Mouse (Mus musculus) heart, postnatal 25 days (tissue): ENCODE measurements around the gene Wnk4. TPM values are rescaled to one million over a fixed set of nuclear protein-coding genes. Genes with fewer than 3 reads are reported as not detected.
"Not testable (repeated sequence)": the region's sequence is repeated elsewhere in the genome, so short reads cannot be mapped to it uniquely, and the experiment has no call there.

Source experiments
- DNase-seq: peaks from one replicate; pipeline ENCODE4 v3.0.0; 2022; ENCODE audit warnings: low spot score
- intact Hi-C: fragments of 180-260 bp; cut with DNase I; formaldehyde crosslinking; loops from one replicate; pipeline ENCODE4 v1.15.1; 2025
- total RNA-seq, 2 experiments: library from RNA; stranded (reverse); gene quantifications; 2 replicates each; pipeline ENCODE4 v1.2.3; 2021

The Wnk4 gene
- total RNA-seq, 2 experiments from 2014 or later, result 9.6 to 14.6 TPM

DNA sequence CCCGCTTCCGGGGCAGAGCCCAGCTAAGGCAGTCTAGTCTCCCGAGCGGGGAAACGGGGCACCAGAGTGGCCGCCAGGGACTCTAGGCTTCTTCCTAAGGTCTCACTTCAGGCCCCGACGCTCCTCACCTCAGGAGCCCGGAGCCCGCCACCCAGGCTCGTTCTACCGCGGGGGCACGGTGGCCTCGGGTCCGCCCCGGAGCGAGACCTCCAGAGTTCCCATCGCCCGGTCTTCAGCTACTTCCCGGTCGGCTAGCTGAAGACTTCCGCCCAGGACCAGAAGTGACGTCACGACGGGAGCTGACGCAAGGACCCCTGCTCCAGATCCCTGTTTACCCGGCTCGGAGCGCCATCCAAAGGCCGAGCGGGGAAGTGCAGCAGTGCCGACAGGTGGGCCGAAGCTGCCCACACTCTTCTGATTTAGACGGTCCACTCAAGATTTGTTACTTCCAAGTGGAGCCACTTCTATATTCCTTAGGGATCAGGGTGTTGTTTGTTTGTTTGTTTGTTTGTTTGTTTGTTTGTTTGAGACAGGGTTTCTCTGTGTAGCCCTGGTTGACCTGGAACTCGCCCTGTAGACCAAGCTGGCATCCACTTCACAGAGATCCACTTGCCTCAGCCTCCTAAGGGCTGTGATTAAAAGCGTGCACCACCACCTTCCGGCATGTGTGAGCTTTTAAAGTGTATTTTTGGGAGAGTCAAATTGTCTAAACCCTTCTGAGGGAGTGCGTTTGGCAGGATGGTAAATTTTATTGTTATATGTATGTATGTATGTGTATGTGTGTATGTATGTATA lies 41.8 kb downstream of the Wnk4 start, which contains the start of gene Becn1:
TSS of gene Becn1 (minus strand) at position 283 of the 795 bp plus-strand sequence.
- DNase-seq, result peak; percentile 88
- intact Hi-C loops, result loop anchor here (1.0 kb wide), 1 partner anchor 90 kb away; no protein-coding TSS in a partner anchor

DNA sequence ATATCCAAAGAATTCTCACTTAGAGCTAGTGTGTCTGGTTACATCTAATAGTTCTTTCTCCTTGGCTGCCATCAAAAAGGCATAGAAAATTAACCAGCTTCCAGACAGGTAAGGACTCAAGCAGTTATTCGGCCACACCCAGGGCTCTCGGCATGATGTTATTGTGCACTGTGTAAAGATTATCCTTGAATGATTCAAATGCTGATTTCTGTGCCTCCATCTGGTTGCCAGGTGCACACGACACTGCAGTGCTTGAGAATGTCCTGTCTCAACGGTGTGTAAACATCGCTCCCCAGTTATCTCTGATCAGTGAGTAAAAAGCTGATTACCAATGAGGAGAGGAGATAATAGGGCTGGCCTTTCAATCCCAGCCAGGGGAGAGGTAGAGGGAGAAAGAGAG lies 47.4 kb downstream of the Wnk4 start:
- intact Hi-C loops, result no loop called here
- no peak for DNase-seq

DNA sequence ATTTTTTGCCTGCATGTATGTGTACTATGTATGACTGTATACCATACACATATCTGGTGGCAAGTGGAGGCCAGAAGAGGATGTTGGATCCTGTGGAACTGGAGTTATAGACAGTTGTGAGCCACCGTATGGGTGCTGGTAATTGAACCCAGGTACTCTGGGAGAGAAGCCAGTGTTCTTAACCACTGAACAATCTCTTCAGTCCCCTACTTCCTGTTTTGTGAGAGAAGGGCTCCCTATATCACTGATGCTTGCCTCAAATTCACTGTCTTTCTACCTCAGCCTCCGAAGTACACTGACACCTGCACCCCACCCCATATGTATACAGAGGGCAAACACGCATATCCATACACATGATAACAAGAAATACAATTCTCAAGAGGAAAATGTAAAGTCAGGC lies 50.7 kb downstream of the Wnk4 start:
- intact Hi-C loops, result no loop called here
- DNase-seq, result no peak

DNA sequence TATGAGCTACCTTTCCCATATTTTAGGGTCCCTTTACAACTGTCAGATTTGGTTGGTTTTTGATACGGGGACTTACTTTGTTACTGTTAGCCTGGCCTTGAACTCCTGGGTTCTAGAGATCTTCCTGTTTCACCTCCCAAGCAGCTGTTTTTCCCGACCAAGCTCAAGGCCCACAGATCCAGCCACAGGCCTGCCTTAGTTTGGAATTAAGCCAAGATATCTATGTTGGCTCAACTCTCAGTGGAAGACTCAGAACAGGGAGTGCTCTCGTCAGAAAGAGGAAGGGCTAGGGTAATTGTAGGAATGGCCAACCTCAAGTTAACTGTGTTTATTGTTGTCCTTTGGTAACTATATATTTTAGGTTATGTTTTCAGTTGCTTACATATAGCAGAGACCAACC lies 51.8 kb downstream of the Wnk4 start:
- no peak for DNase-seq
- intact Hi-C loops, result no loop called here

DNA sequence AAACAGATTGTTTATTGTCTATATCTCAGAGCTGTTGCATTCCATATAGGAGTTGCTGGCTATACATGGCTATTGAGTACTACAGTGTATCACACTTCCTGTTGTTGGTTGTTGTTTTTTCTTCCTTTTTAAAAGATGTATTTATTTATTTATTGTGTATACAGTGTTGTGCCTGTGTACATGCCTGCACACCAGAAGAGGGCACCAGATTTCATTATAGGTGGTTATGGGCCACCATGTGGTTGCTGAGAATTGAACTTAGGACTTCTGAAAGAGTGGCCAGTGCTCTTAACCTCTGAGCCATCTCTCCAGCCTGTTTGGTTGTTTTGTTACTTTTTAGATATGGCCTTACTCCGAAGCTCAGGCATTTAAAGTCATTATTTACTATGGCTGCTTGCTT lies 54.2 kb downstream of the Wnk4 start:
- no peak for DNase-seq
- intact Hi-C loops, result no loop called here

DNA sequence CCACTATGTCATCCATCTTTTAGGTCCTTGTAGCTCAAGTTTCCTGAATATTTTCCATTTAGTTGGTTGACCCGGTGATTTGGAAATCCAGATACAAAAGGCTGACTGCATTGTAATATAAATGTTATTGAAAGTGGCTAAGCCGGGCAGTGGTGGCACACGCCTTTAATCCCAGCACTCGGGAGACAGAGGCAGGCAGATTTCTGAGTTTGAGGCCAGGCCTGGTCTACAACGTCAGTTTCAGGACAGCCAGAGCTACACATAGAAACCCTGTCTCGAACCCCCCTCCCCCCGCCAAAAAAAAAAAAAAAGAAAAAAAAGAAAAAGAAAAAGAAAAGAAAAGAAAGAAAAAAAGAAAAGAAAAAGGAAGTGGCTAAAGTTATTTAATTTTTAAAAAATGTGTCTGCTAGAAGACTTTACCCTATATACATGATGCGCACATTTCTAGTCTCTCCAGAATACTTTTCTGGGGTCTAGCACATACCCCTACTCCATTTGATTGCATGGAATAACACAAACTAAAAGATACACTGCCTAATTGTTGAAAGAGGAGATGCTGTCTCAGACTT lies 54.8 kb downstream of the Wnk4 start:
- DNase-seq, result no peak
- intact Hi-C loops, result no loop called here

DNA sequence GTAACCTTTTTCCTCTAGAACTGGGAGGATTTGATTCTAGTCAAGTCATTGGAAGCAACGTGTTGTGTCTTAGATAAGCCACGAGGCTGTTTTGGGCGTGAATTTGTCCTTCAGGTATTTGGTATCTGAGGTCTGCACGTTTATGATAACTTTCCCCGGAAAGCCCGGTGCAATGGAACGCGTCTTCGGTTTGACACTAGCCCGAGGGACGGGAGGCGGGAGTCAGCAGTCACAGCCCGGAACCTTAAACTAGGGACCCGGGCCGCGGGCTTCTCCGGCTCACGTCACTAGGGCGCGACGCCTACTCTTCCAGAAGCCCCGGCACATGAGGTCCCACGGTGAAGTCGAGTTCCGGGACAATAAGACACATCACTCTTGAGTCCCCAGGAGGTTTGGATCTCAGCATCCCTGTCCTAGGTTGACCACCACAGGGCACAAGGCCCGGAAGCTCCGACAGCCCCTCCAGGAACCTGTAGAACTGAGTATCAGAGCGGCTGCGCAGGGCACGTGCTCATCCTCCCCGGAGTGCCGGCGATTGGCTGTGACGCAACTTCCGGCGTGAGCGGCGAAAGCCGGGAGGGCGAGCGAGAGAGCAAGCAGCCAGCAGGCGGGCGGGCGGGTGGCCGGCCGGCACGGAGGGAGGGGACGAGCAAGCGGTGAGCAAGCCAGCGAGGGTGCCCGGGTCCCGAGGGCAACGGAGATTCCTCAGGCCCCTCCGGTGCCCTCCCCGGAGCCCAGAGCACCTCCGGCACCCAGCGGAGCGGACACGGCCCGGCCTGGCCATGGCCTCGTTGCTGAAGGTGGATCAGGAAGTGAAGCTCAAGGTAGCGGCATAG lies 55.5 kb downstream of the Wnk4 start, which contains the start of gene Psme3:
TSS of gene Psme3 (plus strand) at position 549 of the 836 bp plus-strand sequence.
- DNase-seq, result peak; percentile 89
- intact Hi-C loops, result no loop called here

DNA sequence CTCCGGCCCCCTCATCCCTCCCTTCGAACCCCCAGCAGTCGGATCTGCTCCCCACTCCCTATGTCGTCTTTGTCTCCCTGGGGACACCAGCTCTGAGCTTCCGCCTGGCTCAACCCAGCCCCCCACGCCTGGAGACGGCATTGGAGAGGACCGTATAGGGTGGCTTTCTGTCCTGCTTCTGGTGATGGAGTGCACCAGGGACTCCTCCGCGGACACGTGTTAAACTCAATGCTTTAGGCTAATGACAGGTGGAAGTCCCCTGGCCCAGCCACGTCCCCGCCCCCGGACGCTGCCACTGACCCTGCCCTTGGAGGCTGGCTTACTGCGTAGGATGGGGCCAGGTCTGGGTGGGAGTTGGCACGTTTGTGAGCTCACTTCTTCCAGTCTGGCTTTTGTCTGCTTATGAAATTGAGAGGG lies 56.1 kb downstream of the Wnk4 start:
- intact Hi-C loops, result no loop called here
- DNase-seq, result no peak

DNA sequence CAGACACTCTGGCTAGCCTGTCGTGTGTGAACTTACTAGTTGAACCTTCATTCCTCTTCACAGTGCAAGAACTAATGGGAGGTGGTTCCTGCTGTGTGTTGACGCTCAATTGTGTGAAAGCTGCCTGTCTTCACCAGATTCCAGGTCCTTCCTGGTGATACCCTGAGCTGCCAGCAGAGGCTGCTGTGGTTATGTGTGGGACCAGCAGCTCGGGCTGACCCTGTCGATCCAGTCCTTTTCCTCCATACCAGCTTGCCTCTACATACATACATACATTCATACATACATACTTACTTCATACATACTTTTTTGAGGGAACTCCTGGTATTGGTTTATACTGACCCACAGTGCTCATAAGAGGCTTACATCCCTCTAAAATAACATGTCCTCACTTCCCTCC lies 63.2 kb downstream of the Wnk4 start:
- no peak for DNase-seq
- intact Hi-C loops, result loop anchor here (1.0 kb wide), 1 partner anchor 72 kb away; no protein-coding TSS in a partner anchor

DNA sequence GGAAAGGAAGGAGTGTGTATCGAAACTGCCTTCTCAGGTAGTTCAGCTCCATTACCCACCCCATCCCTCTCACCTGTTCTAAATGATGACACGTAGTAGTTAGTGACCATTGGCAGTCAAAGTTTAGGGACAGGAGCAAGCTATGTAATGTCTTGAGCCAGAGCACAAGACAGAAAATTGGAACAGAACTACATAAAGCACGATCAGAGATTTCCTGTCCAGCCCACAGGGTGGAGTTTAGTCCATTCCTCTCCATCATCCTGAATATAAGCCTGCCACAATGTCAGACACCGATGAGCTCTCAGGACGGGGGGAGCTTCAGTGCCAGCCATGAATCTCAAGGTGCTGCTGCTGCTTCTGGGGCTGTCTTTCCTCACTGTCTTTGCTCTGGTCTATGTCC lies 64.4 kb downstream of the Wnk4 start, which contains the start of gene Aoc2:
TSS of gene Aoc2 (plus strand) at position 301 of the 400 bp plus-strand sequence.
- DNase-seq, result no peak
- intact Hi-C loops, result no loop called here

DNA sequence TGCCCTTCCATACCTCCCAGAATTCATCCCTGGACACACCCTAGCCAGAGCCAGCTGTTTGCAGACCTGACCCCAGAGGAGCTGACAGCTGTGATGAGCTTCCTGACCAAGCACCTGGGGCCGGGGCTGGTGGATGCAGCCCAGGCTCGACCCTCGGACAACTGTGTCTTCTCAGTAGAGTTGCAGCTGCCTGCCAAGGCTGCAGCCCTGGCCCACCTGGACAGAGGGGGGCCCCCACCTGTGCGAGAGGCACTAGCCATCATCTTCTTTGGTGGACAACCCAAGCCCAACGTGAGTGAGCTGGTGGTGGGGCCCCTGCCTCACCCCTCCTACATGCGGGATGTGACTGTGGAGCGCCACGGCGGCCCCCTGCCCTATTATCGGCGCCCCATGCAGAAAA lies 64.8 kb downstream of the Wnk4 start:
- DNase-seq, intact Hi-C loops: not testable (repeated sequence)

DNA sequence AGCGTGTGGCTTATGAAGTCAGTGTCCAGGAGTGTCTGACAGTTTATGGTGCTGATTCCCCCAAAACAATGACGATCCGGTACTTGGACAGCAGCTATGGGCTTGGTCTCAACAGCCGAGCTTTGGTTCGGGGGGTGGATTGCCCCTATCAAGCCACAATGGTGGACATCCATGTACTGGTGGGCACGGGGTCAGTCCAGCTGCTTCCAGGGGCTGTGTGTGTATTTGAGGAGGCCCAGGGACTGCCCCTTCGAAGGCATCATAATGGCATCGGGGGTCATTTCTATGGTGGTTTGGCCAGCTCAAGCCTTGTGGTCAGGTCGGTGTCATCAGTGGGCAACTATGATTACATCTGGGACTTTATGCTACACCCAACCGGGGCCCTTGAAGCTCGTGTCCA lies 65.8 kb downstream of the Wnk4 start:
- intact Hi-C loops, result no loop called here
- DNase-seq, result no peak

Other genes with a start within 250 kb of the Wnk4 start
- 1 to 10 TPM; 8.0 to 8.7 TPM for gene Naglu, start 190.6 kb upstream of the Wnk4 start, total RNA-seq
- under 1 TPM; 0.55 to 0.64 TPM for gene Hsd17b1, start 182.2 kb upstream of the Wnk4 start, total RNA-seq
- 10 to 100 TPM; 15.8 to 17.1 TPM for gene Coasy, start 178.0 kb upstream of the Wnk4 start, total RNA-seq
- gene Mlx, start 173.3 kb upstream of the Wnk4 start, total RNA-seq, result 10 to 100 TPM; 19.1 to 21.4 TPM
- gene Psmc3ip, start 165.1 kb upstream of the Wnk4 start, total RNA-seq, result 1 to 10 TPM; 3.1 TPM
- gene Retreg3, start 140.7 kb upstream of the Wnk4 start, total RNA-seq, result 10 to 100 TPM; 34.0 to 35.5 TPM
- 10 to 100 TPM; 24.4 to 27.3 TPM for gene Tubg1, start 140.6 kb upstream of the Wnk4 start, total RNA-seq
- 1 to 10 TPM; 2.5 to 3.9 TPM for gene Tubg2, start 104.7 kb upstream of the Wnk4 start, total RNA-seq
- gene Cntnap1, start 90.0 kb upstream of the Wnk4 start, total RNA-seq, result 1 to 10 TPM; 1.7 to 2.4 TPM
- 10 to 100 TPM; 24.5 to 28.5 TPM for gene Plekhh3, start 89.2 kb upstream of the Wnk4 start, total RNA-seq
- gene Ccr10, start 85.1 kb upstream of the Wnk4 start, total RNA-seq, result under 1 TPM in 1 of 2 experiments, not detected in 1; 0.14 TPM
- gene Ezh1, start 34.1 kb upstream of the Wnk4 start, total RNA-seq, result 10 to 100 TPM; 26.0 to 30.4 TPM
- gene Ramp2, start 14.5 kb upstream of the Wnk4 start, total RNA-seq, result 100 to 1,000 TPM in 1 of 2 experiments, 10 to 100 TPM in 1; 80.9 to 123 TPM
- gene Vps25, start 6.9 kb upstream of the Wnk4 start, total RNA-seq, result 10 to 100 TPM; 78.2 to 85.0 TPM
- under 1 TPM; 0.10 to 0.28 TPM for gene Cntd1, start 18.4 kb downstream of the Wnk4 start, total RNA-seq
- 10 to 100 TPM; 89.0 to 96.9 TPM for gene Coa3, start 18.5 kb downstream of the Wnk4 start, total RNA-seq
- gene Becn1, start 41.7 kb downstream of the Wnk4 start, total RNA-seq, result 100 to 1,000 TPM in 1 of 2 experiments, 10 to 100 TPM in 1; 92.8 to 102 TPM
- gene Psme3, start 55.6 kb downstream of the Wnk4 start, total RNA-seq, result 10 to 100 TPM; 80.6 to 88.8 TPM
- gene Aoc2, start 64.5 kb downstream of the Wnk4 start, total RNA-seq, result 1 to 10 TPM; 1.8 to 2.2 TPM
- gene Aoc3, start 70.0 kb downstream of the Wnk4 start, total RNA-seq, result 10 to 100 TPM; 13.9 to 18.5 TPM
- not detected for gene G6pc, start 107.0 kb downstream of the Wnk4 start, total RNA-seq
- 10 to 100 TPM; 20.7 to 22.8 TPM for gene Aarsd1, start 157.0 kb downstream of the Wnk4 start, total RNA-seq
- gene Gm27029, start 164.2 kb downstream of the Wnk4 start, total RNA-seq, result 1 to 10 TPM; 8.5 to 9.1 TPM
- 10 to 100 TPM; 10.4 to 11.2 TPM for gene Rundc1, start 164.5 kb downstream of the Wnk4 start, total RNA-seq
- gene Ptges3l, start 164.8 kb downstream of the Wnk4 start, total RNA-seq, result 10 to 100 TPM; 69.0 to 80.2 TPM
- 10 to 100 TPM; 46.7 to 56.2 TPM for gene Rpl27, start 181.7 kb downstream of the Wnk4 start, total RNA-seq
- 10 to 100 TPM; 12.0 to 13.7 TPM for gene Ifi35, start 187.8 kb downstream of the Wnk4 start, total RNA-seq
- 1 to 10 TPM; 5.7 to 6.2 TPM for gene Rnd2, start 204.4 kb downstream of the Wnk4 start, total RNA-seq
- gene Vat1, start 205.7 kb downstream of the Wnk4 start, total RNA-seq, result 10 to 100 TPM; 21.6 to 25.5 TPM